Mouse (Mus musculus) midbrain, postnatal 0 days (tissue): ENCODE results near the gene Atp10a. TPM values are rescaled to one million over a fixed set of nuclear protein-coding genes. Genes with fewer than 3 reads are reported as not detected.

ENCODE experiments used
- ATAC-seq: fragments of 200-750 bp; cut with Nextera tagmentation; 2 replicates; pipeline ENCODE4 v1.8.0; 2017; ENCODE audit warnings: moderate number of reproducible peaks, mild to moderate bottlenecking, moderate TSS enrichment, moderate library complexity; ENCODE audit not compliant: low FRiP score
- DNase-seq: peaks from one replicate; pipeline ENCODE4 v3.0.0-alpha.2; 2015; ENCODE audit warnings: low spot score
- H3K27ac ChIP-seq: fragments of 300-500 bp; sonication (generic); 2 replicates; pipeline ENCODE4 v1.5.1; 2014; ENCODE audit warnings: low read depth, mild to moderate bottlenecking, low read length, mixed read lengths
- H3K27me3 ChIP-seq: fragments of 300-500 bp; sonication (generic); 2 replicates; pipeline ENCODE4 v1.6.1; 2014; ENCODE audit warnings: low read length, control low read depth, mixed read lengths; ENCODE audit not compliant: insufficient read depth
- H3K36me3 ChIP-seq: fragments of 300-500 bp; sonication (generic); 2 replicates; pipeline ENCODE4 v1.6.1; 2014; ENCODE audit warnings: low read length, control low read depth, mixed read lengths; ENCODE audit not compliant: insufficient read depth
- H3K4me1 ChIP-seq: fragments of 300-500 bp; sonication (generic); 2 replicates; pipeline ENCODE4 v1.6.1; 2014; ENCODE audit warnings: mild to moderate bottlenecking, control low read depth, antibody characterized with exemption, low read length, mixed read lengths; ENCODE audit not compliant: insufficient read depth
- H3K4me2 ChIP-seq: fragments of 300-500 bp; sonication (generic); 2 replicates; pipeline ENCODE4 v1.6.1; 2014; ENCODE audit warnings: low read depth, mild to moderate bottlenecking, low read length, mixed read lengths; ENCODE audit not compliant: poor library complexity, severe bottlenecking
- H3K4me3 ChIP-seq: fragments of 300-500 bp; sonication (generic); 2 replicates; pipeline ENCODE4 v1.5.1; 2014; ENCODE audit warnings: low read depth, mild to moderate bottlenecking, low read length, moderate library complexity
- H3K9ac ChIP-seq: fragments of 300-500 bp; sonication (generic); replicated peaks from 2 replicates; pipeline ENCODE4 v1.6.1; 2014; ENCODE audit warnings: mild to moderate bottlenecking, low read length, moderate library complexity, mixed read lengths; ENCODE audit not compliant: poor library complexity, severe bottlenecking
- H3K9me3 ChIP-seq: fragments of 300-500 bp; sonication (generic); 2 replicates; pipeline ENCODE4 v1.6.1; 2016; ENCODE audit warnings: low read length, control low read depth
- CTCF ChIP-seq: IDR thresholded peaks from 2 replicates; pipeline ENCODE4 v1.5.1; 2016; ENCODE audit warnings: antibody characterized with exemption, mild to moderate bottlenecking
- WGBS: fragments of 180-500 bp; shearing (Covaris S2); extraction: QIAGEN DNeasy Blood & Tissue Kit; methylation state at CpG from one replicate; pipeline ENCODE4 v1.1.7; 2014; 5-methylcytosine and 5-hydroxymethylcytosine counted together
- polyA plus RNA-seq: library from polyadenylated mRNA; unstranded; fragments of >200 nt; fragmentation: Nextera tagmentation; extraction: Ambion mirVana; gene quantifications from 2 replicates; pipeline ENCODE4 v1.2.1, GENCODE M21; 2015
- total RNA-seq: library from RNA; depleted of rRNA; stranded (reverse); fragments of >200 nt; gene quantifications from 2 replicates; pipeline ENCODE4 v1.2.3, GENCODE M21; 2014

Atp10a gene
- total and polyA plus RNA-seq, 2 experiments from 2014 or later, result 1.5 to 5.8 TPM

DNA sequence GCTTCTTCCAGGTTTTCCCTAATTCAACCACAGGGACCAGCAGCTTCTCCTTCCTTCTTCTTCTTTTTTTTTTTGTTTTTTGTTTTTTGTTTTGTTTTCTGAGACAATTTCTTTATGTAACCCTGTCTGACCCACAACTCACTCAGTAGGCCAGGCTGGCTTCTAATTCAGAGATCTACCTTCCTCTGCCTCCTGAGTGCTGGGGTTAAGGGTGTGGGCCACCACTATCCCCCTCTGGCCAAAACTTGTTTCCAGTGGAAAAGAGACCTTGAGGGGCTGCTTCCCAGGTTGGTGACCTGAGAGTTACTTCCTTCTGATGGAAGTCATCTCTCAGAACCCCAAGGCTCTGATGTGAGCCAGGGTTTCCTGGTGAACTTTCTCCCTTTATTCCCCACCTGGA is 4.1 kb downstream of the Atp10a start:
- TF ChIP-seq CTCF, result no peak
- ATAC-seq (no peak), DNase-seq (no peak)
- H3K27me3 ChIP-seq, result no peaks in the 10 kb centered on the region
- no peak overlapping the region for H3K9ac ChIP-seq
- no peak overlapping the region for H3K4me2 ChIP-seq
- no peak overlapping the region for H3K4me3 ChIP-seq
- no peaks in the 10 kb centered on the region for H3K4me1 ChIP-seq
- H3K9me3 ChIP-seq, result no peaks in the 10 kb centered on the region
- no peaks in the 10 kb centered on the region for H3K36me3 ChIP-seq
- H3K27ac ChIP-seq, result no peak overlapping the region

DNA sequence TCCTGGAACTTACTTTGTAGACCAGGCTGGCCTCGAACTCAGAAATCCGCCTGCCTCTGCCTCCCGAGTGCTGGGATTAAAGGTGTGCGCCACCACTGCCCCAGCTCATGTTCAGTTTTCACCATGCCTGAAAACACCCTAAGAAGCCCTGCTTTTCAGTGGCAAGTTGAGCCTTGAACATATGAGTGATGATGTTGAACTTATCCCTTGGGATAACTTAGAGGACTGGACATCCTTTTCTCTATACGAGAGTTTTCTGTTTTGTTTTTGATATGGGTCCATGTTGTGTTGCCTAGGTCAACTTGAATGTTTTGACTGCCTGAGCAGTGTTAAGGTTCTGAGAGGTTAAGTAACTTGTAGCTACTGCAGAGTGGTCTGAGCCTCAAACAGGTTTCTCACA is 4.7 kb downstream of the Atp10a start:
- ATAC-seq (no peak), DNase-seq (no peak)
- 93% methylated on average over 5 of the region's 5 CpGs for WGBS
- no peaks in the 10 kb centered on the region for H3K36me3 ChIP-seq
- no peak for TF ChIP-seq CTCF
- H3K4me3 ChIP-seq, result no peak overlapping the region
- no peak overlapping the region for H3K27ac ChIP-seq
- H3K4me1 ChIP-seq, result no peaks in the 10 kb centered on the region
- H3K4me2 ChIP-seq, result no peak overlapping the region
- H3K9me3 ChIP-seq, result no peaks in the 10 kb centered on the region
- H3K27me3 ChIP-seq, result no peaks in the 10 kb centered on the region
- H3K9ac ChIP-seq, result no peak overlapping the region

DNA sequence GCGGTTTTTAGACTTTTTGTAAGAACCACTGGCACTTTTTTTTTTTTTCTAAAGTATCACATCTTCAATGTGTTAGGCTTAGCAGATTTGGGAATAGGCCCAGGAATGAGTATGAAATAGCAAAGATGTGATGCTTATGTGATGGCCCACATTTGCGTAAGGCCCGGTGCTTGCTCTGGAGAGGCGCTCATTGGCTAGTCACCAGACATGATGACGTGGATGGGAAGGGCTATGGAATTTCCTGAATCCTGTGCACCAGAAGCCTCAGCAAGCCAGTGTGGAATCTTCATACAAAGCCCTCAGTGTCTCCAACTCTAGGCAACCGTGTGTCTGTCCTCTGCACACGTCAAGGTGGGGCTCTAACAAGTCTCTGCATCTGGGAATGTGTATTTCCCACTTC is 5.1 kb downstream of the Atp10a start:
- Histone ChIP-seq H3K4me3 (no peak overlapping the region), H3K4me1 (no peaks in the 10 kb centered on the region), H3K36me3 (no peaks in the 10 kb centered on the region), H3K27me3 (no peaks in the 10 kb centered on the region), H3K9me3 (no peaks in the 10 kb centered on the region), H3K9ac (no peak overlapping the region), H3K4me2 (no peak overlapping the region), H3K27ac (no peak overlapping the region)
- ATAC-seq, result no peak
- TF ChIP-seq CTCF, result no peak
- WGBS, result 94% methylated on average over 7 of the region's 7 CpGs
- no peak for DNase-seq

- H3K4me3 ChIP-seq, result no peak overlapping the region
- ATAC-seq (no peak), DNase-seq (no peak)
- no peaks in the 10 kb centered on the region for H3K9me3 ChIP-seq
- no peaks in the 10 kb centered on the region for H3K27me3 ChIP-seq
- no peaks in the 10 kb centered on the region for H3K4me1 ChIP-seq
- TF ChIP-seq CTCF, result no peak
- H3K36me3 ChIP-seq, result peaks cover 4% of the 10 kb centered on the region; the same call in 1 of the 2 replicates
- H3K9ac ChIP-seq, result no peak overlapping the region
- no peak overlapping the region for H3K4me2 ChIP-seq
- no peak overlapping the region for H3K27ac ChIP-seq
- 29% methylated on average over 1 of the region's 1 CpGs for WGBS
These were observed 12.7 kb downstream of the Atp10a start for GRCm38 (mm10) chr7:58668617-58669016.

GRCm38 (mm10) chr7:58676075-58676474 is 20.1 kb downstream of the Atp10a start:
- H3K27me3 ChIP-seq, result no peaks in the 10 kb centered on the region
- H3K9ac ChIP-seq, result no peak overlapping the region
- H3K27ac ChIP-seq, result no peak overlapping the region
- TF ChIP-seq CTCF, result no peak
- DNase-seq (no peak), ATAC-seq (no peak)
- no peaks in the 10 kb centered on the region for H3K9me3 ChIP-seq
- no peak overlapping the region for H3K4me3 ChIP-seq
- WGBS, result 49% methylated on average over 3 of the region's 3 CpGs
- no peaks in the 10 kb centered on the region for H3K36me3 ChIP-seq
- no peak overlapping the region for H3K4me2 ChIP-seq
- H3K4me1 ChIP-seq, result no peaks in the 10 kb centered on the region

DNA sequence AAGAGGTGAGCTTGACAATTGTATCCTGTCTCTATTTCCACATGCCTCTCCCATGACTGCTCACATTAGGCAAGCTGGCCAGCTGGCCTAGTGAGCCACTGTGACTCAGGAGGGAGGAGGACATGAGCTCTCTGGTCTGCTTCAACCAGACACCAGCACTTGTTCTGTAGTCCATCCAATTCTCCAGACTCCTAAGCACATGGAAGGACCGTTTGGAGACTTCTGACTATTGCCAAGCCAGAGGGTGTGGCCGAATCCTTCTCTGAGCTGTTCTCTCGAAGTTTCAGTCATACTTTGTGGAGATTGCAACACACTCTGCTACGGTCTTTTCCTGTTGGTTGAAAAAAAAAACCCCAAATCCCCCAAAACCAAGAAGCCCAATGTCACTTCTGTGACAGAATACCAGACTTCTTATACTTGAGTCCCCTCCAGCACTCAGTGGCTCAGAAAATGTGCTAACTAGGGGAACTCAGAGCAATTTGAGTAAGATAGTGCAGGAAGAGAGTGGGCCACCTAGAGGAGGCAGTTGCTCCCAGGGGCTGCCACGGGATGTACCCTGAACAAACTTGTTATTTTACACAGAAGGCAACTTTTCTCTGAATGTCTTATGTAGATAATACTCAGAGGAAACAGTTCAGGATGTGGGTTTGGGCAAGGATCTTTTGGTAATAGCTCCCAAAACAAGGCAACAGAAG is 21.3 kb downstream of the Atp10a start:
- no peak overlapping the region for H3K9ac ChIP-seq
- ATAC-seq (no peak), DNase-seq (no peak)
- WGBS, result 75% methylated on average over 5 of the region's 5 CpGs
- no peak overlapping the region for H3K4me2 ChIP-seq
- no peak overlapping the region for H3K27ac ChIP-seq
- TF ChIP-seq CTCF, result peak; percentile 8; the same call in 1 of the 2 replicates
- no peaks in the 10 kb centered on the region for H3K27me3 ChIP-seq
- H3K36me3 ChIP-seq, result no peaks in the 10 kb centered on the region
- no peak overlapping the region for H3K4me3 ChIP-seq
- no peaks in the 10 kb centered on the region for H3K4me1 ChIP-seq
- H3K9me3 ChIP-seq, result no peaks in the 10 kb centered on the region
